Mouse (Mus musculus): ENCODE data around the gene Gm49369. TPM values are rescaled to one million over a fixed set of nuclear protein-coding genes. Genes with fewer than 3 reads are reported as not detected.
A peak's percentile ranks its signal among the peaks of the same experiment; 100 is the strongest.

Gene Gm49369
- polyA plus RNA-seq, 1 experiment from 2014 or later = not detected

GRCm38 (mm10) chr7:142400112-142400749 is 17.8 kb upstream of the Gm49369 start:
- H3K4me3 ChIP-seq (ENCODE audit: low read depth, low read length) = no peak overlapping the region
- no peak overlapping the region for H3K27ac ChIP-seq (ENCODE audit: low read depth, low read length)
- H3K36me3 ChIP-seq (ENCODE audit: control insufficient read depth, insufficient read depth, low read length) = no peaks in the 10 kb centered on the region
- H3K27me3 ChIP-seq (replicated peaks; ENCODE audit: control insufficient read depth, insufficient read depth, low read length) = no peaks in the 10 kb centered on the region
- no peak overlapping the region for H3K4me2 ChIP-seq
- no peak for ATAC-seq (replicated peaks; ENCODE audit: low FRiP score)
- peaks cover 16% of the 10 kb centered on the region for H3K4me1 ChIP-seq (replicated peaks; ENCODE audit: control insufficient read depth, insufficient read depth, low read length)
- no peaks in the 10 kb centered on the region for H3K9me3 ChIP-seq (ENCODE audit: control insufficient read depth, low read length)
- no peak for DNase-seq (ENCODE audit: low spot score)
- no peak overlapping the region for H3K9ac ChIP-seq (ENCODE audit: low read depth, low read length)
- 65% methylated on average over 7 of the region's 7 CpGs for WGBS

DNA sequence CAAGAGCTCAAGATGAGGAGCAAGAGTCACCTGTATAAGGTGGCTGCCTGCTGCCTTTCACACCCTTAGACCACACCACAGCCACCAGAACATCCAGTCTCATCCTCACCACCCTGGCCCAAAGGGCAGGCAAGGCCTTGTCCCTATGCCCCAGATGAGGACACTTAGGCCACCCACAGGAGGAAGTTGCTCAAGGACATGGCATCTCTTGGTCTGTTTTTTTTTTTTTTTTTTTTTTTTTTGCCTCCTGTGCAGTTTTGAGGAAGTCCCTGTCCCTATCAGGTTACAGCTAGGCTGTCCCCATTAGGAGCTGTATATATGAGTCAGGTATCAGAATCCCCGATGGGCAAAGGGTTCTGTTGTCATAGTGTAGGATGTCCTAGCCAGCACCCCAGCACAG is 16.8 kb upstream of the Gm49369 start:
- 33% methylated on average over 1 of the region's 1 CpGs for WGBS

GRCm38 (mm10) chr7:142398052-142398451 is 15.6 kb upstream of the Gm49369 start:
- WGBS = 47% methylated on average over 2 of the region's 2 CpGs
- no peaks in the 10 kb centered on the region for H3K36me3 ChIP-seq (ENCODE audit: control insufficient read depth, insufficient read depth, low read length)
- H3K4me3 ChIP-seq (ENCODE audit: low read depth, low read length) = no peak overlapping the region
- H3K27me3 ChIP-seq (replicated peaks; ENCODE audit: control insufficient read depth, insufficient read depth, low read length) = no peaks in the 10 kb centered on the region
- no peak overlapping the region for H3K9ac ChIP-seq (ENCODE audit: low read depth, low read length)
- peaks cover 36% of the 10 kb centered on the region for H3K4me1 ChIP-seq (replicated peaks; ENCODE audit: control insufficient read depth, insufficient read depth, low read length)
- no peaks in the 10 kb centered on the region for H3K9me3 ChIP-seq (ENCODE audit: control insufficient read depth, low read length)
- no peak overlapping the region for H3K4me2 ChIP-seq
- DNase-seq (ENCODE audit: low spot score) = no peak
- ATAC-seq (replicated peaks; ENCODE audit: low FRiP score) = no peak
- 0 out of 2 replicates have a peak overlapping the region, but pooled peaks have one; percentile 9 for H3K27ac ChIP-seq (ENCODE audit: low read depth, low read length)

More for the DNA sequence above, 16.8 kb upstream of the Gm49369 start:
- Histone ChIP-seq H3K4me1 (replicated peaks; ENCODE audit: control insufficient read depth, insufficient read depth, low read length) (peaks cover 25% of the 10 kb centered on the region), H3K9me3 (ENCODE audit: control insufficient read depth, low read length) (no peaks in the 10 kb centered on the region), H3K9ac (ENCODE audit: low read depth, low read length) (no peak overlapping the region), H3K36me3 (ENCODE audit: control insufficient read depth, insufficient read depth, low read length) (no peaks in the 10 kb centered on the region), H3K27me3 (replicated peaks; ENCODE audit: control insufficient read depth, insufficient read depth, low read length) (no peaks in the 10 kb centered on the region), H3K4me3 (ENCODE audit: low read depth, low read length) (no peak overlapping the region), H3K27ac (ENCODE audit: low read depth, low read length) (0 out of 2 replicates have a peak overlapping the region, but pooled peaks have one; percentile 9), H3K4me2 (no peak overlapping the region)
- no peak for DNase-seq (ENCODE audit: low spot score)
- ATAC-seq (replicated peaks; ENCODE audit: low FRiP score) = no peak

- no peaks in the 10 kb centered on the region for H3K27me3 ChIP-seq (replicated peaks; ENCODE audit: control insufficient read depth, insufficient read depth, low read length)
- H3K36me3 ChIP-seq (ENCODE audit: control insufficient read depth, insufficient read depth, low read length) = no peaks in the 10 kb centered on the region
- no peak overlapping the region for H3K4me3 ChIP-seq (ENCODE audit: low read depth, low read length)
- ATAC-seq (replicated peaks; ENCODE audit: low FRiP score) = no peak
- no peak for DNase-seq (ENCODE audit: low spot score)
- H3K4me1 ChIP-seq (replicated peaks; ENCODE audit: control insufficient read depth, insufficient read depth, low read length) = peaks cover 43% of the 10 kb centered on the region
- WGBS = 92% methylated on average over 1 of the region's 1 CpGs
- no peak overlapping the region for H3K27ac ChIP-seq (ENCODE audit: low read depth, low read length)
- H3K4me2 ChIP-seq = no peak overlapping the region
- no peaks in the 10 kb centered on the region for H3K9me3 ChIP-seq (ENCODE audit: control insufficient read depth, low read length)
- H3K9ac ChIP-seq (ENCODE audit: low read depth, low read length) = no peak overlapping the region; the same call in 1 of the 2 replicates
Observed at GRCm38 (mm10) chr7:142396611-142397010, 14.1 kb upstream of the Gm49369 start.

GRCm38 (mm10) chr7:142395472-142395871 is 13.0 kb upstream of the Gm49369 start:
- 58% methylated on average over 4 of the region's 4 CpGs for WGBS
- peaks cover 40% of the 10 kb centered on the region for H3K4me1 ChIP-seq (replicated peaks; ENCODE audit: control insufficient read depth, insufficient read depth, low read length)
- no peaks in the 10 kb centered on the region for H3K36me3 ChIP-seq (ENCODE audit: control insufficient read depth, insufficient read depth, low read length)
- DNase-seq (ENCODE audit: low spot score) (no peak), ATAC-seq (replicated peaks; ENCODE audit: low FRiP score) (peak; percentile 54)
- H3K9me3 ChIP-seq (ENCODE audit: control insufficient read depth, low read length) = no peaks in the 10 kb centered on the region
- no peak overlapping the region for H3K4me3 ChIP-seq (ENCODE audit: low read depth, low read length)
- no peak overlapping the region for H3K27ac ChIP-seq (ENCODE audit: low read depth, low read length)
- H3K9ac ChIP-seq (ENCODE audit: low read depth, low read length) = no peak overlapping the region
- no peak overlapping the region for H3K4me2 ChIP-seq
- H3K27me3 ChIP-seq (replicated peaks; ENCODE audit: control insufficient read depth, insufficient read depth, low read length) = no peaks in the 10 kb centered on the region

- 62% methylated on average over 6 of the region's 6 CpGs for WGBS
Observed at GRCm38 (mm10) chr7:142394261-142395190, 12.1 kb upstream of the Gm49369 start.

DNA sequence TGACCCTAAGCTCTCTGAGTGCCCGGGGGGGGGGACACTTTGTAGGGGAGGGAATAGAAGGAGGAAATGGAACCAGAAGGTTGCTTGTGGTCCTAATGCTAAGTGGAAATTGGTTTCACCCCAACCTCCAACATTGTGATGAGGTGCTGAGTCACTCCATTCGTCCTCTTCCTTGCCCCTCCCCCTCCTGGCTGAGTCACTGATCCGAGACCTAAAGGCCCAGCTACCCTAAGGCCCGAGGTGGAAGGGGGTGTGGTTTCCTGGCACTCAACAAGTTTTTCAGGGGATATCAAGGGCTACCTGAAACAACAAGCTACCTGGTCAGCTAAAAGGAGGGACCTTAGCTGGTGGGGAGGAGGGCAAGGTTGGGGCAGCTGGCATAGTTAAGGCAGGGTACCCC is 10.7 kb upstream of the Gm49369 start:
- Histone ChIP-seq H3K27me3 (replicated peaks; ENCODE audit: control insufficient read depth, insufficient read depth, low read length) (no peaks in the 10 kb centered on the region), H3K4me1 (replicated peaks; ENCODE audit: control insufficient read depth, insufficient read depth, low read length) (peaks cover 34% of the 10 kb centered on the region), H3K4me3 (ENCODE audit: low read depth, low read length) (no peak overlapping the region), H3K27ac (ENCODE audit: low read depth, low read length) (peak overlapping the region; percentile 66), H3K36me3 (ENCODE audit: control insufficient read depth, insufficient read depth, low read length) (no peaks in the 10 kb centered on the region), H3K4me2 (no peak overlapping the region), H3K9ac (ENCODE audit: low read depth, low read length) (peak overlapping the region; percentile 26), H3K9me3 (ENCODE audit: control insufficient read depth, low read length) (no peaks in the 10 kb centered on the region)
- DNase-seq (ENCODE audit: low spot score) (peak; percentile 57), ATAC-seq (replicated peaks; ENCODE audit: low FRiP score) (peak; percentile 78)
- WGBS = 17% methylated on average over 4 of the region's 4 CpGs

More at GRCm38 (mm10) chr7:142394261-142395190, 12.1 kb upstream of the Gm49369 start:
- Histone ChIP-seq H3K36me3 (ENCODE audit: control insufficient read depth, insufficient read depth, low read length) (no peaks in the 10 kb centered on the region), H3K27me3 (replicated peaks; ENCODE audit: control insufficient read depth, insufficient read depth, low read length) (no peaks in the 10 kb centered on the region), H3K4me2 (no peak overlapping the region), H3K9ac (ENCODE audit: low read depth, low read length) (no peak overlapping the region), H3K9me3 (ENCODE audit: control insufficient read depth, low read length) (no peaks in the 10 kb centered on the region), H3K4me3 (ENCODE audit: low read depth, low read length) (no peak overlapping the region), H3K27ac (ENCODE audit: low read depth, low read length) (peak overlapping the region; percentile 33; the same call in 1 of the 2 replicates), H3K4me1 (replicated peaks; ENCODE audit: control insufficient read depth, insufficient read depth, low read length) (peaks cover 36% of the 10 kb centered on the region)
- DNase-seq (ENCODE audit: low spot score) = no peak
- no peak for ATAC-seq (replicated peaks; ENCODE audit: low FRiP score)

GRCm38 (mm10) chr7:142391609-142392008 is 9.1 kb upstream of the Gm49369 start:
- H3K27me3 ChIP-seq (replicated peaks; ENCODE audit: control insufficient read depth, insufficient read depth, low read length) = no peaks in the 10 kb centered on the region
- H3K9me3 ChIP-seq (ENCODE audit: control insufficient read depth, low read length) = no peaks in the 10 kb centered on the region
- H3K4me3 ChIP-seq (ENCODE audit: low read depth, low read length) = no peak overlapping the region
- H3K36me3 ChIP-seq (ENCODE audit: control insufficient read depth, insufficient read depth, low read length) = no peaks in the 10 kb centered on the region
- no peak overlapping the region for H3K9ac ChIP-seq (ENCODE audit: low read depth, low read length)
- H3K4me2 ChIP-seq = no peak overlapping the region
- H3K27ac ChIP-seq (ENCODE audit: low read depth, low read length) = no peak overlapping the region
- ATAC-seq (replicated peaks; ENCODE audit: low FRiP score) (no peak), DNase-seq (ENCODE audit: low spot score) (no peak)
- 71% methylated on average over 4 of the region's 4 CpGs for WGBS
- peaks cover 41% of the 10 kb centered on the region for H3K4me1 ChIP-seq (replicated peaks; ENCODE audit: control insufficient read depth, insufficient read depth, low read length)
